Mouse (Mus musculus) cerebellum, postnatal 4 days (tissue): ENCODE data around the gene Edem1.

Experiments
- DNase-seq, 2 experiments: peaks; one replicate each; pipeline ENCODE4 v3.0.0; 2022; ENCODE audit warnings: low spot score in 2 of 2, mixed read lengths in 1 of 2

Gene Edem1

GRCm38 (mm10) chr6:108828234-108828868, at the start of gene Edem1:
Edem1 (plus strand) TSS chr6:108828641.
- peak; percentile 82 to 92 for DNase-seq

- no peak for DNase-seq
Observed at GRCm38 (mm10) chr6:108781865-108782264, 46.6 kb upstream of the Edem1 start.

DNA sequence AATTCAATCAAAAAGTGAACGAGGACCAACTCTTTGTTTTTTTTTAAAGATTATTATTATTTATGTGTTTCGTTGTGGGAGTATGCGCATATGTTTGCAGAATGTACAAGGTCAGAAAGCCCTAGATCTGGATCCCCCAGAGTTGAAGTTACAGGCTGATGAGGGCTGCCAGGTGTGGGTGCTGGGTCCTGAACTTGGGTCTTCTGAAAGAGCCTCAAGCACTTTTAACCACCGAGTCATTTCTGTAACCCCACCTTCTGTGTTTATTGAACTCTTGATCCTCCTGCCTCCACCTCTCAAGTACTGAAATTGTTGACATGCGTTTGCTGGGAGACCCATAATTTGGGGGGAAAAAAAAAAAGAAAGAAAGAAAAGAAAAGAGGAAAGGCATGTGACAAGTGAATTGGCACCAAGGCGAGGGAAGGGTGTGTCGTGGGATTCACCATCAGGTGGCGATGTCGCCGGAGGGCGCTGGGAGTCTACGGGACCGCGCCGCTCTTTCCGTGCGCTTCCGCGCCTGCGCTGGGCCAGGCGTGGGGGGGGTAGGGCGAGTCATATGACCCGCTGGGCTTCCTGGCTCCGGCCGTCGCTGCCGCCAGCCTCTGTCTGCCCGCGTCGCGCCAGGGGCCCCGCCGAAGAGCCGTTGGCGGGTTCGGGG, 45.8 kb upstream of the Edem1 start, which contains the start of gene Arl8b:
Gene Arl8b, plus strand, starts transcription at position 574 of the 658 bp plus-strand sequence.
- DNase-seq, result peak; percentile 95 to 97

DNA sequence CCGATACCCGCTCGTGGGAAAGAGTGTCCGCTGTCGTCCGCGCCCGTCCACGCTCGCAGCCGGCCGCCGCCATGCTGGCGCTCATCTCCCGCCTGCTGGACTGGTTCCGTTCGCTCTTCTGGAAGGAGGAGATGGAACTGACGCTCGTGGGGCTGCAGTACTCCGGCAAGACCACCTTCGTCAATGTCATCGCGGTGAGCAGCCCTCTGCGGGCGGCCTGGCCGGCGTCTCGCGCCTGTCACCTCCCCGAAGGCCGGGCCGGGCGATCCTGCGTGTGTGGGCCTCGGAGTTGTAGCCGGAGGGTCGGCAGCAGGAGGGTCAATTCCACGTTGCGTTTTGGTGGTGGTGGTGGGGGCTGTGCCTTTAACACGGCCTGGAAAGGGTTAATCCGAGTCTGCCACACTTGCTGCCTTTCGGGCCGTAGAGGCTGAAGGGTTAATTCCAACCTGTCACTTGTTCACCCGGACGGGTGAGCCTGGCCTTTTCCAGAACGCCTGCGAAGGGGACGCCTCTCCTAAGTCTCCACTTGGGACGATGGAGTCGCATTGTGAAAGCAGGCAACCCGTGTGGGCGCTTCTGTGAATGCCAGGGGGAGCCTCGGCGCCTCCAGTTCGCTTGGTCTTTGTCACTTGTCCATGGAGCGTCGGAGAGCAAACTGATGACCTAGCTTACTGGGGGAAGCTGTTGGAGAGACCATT, 45.1 kb upstream of the Edem1 start:
- peak in 1 of 2 experiments; percentile 26 for DNase-seq

DNA sequence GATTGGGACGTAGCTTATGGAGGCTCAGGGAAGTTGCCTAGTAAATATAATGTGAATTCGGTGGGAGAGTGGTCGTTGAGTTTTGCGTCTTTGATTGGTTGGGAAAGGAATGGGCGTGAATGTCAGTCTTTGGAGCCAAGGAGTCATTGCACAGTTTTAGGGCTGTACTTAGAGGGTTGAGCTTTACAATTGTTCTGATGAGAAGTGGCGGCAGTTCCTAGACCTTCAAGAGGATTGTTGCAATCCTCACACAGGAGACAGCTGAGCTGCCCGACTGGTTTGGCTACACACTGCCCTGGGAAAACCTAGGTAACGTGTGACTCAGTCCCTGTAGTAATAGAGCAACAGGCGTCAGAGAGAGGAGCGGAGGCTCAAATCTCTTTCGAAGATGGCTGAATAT, 44.4 kb upstream of the Edem1 start:
- DNase-seq, result no peak

DNA sequence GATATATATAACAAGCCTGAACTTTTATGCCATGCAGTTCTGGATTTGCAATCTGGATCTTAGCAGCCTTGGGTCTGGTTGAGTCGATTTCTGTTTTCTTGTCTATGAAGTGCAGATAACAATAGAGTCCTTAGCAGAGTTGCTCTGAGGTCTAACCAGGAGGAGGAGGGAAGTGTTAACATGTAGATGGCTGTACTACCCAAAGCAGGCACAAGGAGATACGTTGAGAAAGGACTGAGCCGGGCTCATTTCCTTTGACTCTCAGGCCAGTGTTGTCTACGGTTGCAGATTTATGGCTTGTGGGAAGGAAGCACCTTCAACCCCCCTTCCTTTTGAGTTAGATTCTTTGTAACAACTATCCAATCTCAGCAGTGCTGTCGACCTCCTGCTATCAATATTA, 43.6 kb upstream of the Edem1 start:
- no peak for DNase-seq

GRCm38 (mm10) chr6:108785551-108785950, 42.9 kb upstream of the Edem1 start:
- no peak for DNase-seq

DNA sequence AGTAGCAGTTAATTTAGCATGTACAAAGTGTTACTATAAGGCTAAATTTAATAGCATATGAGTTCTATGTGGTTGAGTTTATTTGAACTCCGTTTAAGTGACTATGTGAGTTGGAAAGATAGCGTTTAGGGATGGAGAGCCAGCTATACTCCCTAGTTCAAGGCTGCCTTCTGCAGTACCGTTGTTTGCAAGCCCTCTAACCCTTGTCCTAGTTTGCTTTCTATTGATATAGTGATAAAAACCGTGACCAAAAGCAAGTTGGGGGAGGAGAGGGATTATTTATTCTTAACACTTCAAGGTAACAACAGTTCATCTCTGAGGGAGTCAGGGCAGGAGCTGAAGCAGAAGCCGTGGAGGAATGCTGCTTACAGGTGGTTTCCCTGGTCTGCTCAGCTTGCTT, 36.9 kb upstream of the Edem1 start:
- DNase-seq, result no peak

- DNase-seq, result no peak
Observed at GRCm38 (mm10) chr6:108795912-108796311, 32.5 kb upstream of the Edem1 start.

DNA sequence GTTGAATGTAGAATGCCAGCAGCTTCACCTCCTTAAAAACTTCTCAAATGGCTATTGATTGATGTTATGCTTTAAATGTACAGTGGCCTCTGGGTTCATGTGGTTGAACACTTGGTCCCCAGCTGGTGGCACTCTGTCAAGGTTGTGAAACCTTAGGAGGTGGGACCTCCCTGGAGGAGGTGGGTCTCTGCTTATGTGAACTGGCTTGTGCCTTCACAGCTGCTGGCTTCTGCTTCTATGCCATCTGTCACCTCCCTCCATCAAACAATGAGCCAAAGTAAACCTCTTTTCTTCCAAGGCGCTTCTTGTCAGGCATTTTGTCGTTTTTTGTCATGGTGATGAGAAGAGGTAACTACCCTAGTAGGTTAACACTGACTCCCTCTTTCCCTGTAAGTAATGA, 31.7 kb upstream of the Edem1 start:
- peak in 1 of 2 experiments; percentile 14 for DNase-seq

DNA sequence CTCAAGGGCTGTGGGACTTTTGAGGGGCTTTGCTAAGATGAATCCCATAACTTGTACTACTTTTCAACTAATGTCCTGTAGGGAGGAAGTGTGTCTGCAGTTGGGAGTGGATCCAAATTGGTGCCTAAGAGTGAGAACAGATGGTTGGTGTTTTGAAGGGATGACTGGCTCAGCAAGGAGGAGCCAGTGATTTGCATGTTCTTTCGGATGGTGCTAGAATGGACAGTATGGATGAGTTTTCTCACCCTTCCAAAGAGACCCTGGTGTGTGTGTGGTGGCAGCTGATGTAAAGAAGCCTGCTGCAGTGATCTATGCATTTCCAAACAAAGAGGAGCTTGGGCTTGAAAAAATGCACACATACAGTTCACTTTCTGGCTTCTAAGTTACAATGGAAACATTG, 23.2 kb upstream of the Edem1 start:
- no peak for DNase-seq

GRCm38 (mm10) chr6:108805871-108806270, 22.6 kb upstream of the Edem1 start:
- DNase-seq, result no peak

GRCm38 (mm10) chr6:108807446-108807845, 21.0 kb upstream of the Edem1 start:
- DNase-seq, result no peak

DNA sequence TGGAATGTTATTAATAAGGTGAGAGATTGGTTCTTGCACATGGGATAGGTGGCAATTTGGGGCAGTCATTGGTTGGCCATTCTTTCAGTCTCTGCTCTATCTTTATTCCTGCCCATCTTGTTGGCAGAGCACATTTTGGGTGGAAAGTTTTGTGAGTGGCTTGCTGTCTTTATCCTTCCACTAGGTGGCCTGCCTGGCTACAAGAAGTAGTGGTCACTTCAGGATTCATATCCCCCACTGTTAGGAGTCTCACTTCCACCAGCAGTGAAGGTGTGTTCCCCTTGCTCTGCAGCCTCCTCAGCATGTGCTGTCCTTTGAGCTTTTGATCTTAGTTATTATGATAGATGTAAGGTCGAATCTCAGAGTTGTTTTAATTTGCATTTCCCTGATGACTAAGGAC, 19.7 kb upstream of the Edem1 start:
- no peak for DNase-seq

DNA sequence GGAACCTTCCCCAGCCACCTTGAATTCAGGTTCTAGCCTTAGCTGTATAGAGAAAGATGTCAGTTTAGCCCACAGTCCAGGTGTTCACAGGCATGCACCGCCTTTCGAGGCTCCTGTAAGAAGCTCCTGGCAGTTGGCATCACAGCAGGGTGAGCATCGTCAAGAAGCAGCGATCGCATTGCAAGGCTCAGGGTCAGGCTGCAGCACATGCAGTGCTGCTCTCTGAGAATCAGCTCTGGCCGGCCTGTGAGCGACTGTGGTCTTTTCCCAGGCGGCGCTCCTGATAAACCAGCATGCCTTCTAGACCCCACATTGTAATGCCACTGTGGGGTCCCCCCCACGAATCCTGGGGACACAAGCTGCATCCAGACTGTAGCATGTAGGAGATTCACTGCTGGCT, 18.2 kb upstream of the Edem1 start:
- no peak for DNase-seq

DNA sequence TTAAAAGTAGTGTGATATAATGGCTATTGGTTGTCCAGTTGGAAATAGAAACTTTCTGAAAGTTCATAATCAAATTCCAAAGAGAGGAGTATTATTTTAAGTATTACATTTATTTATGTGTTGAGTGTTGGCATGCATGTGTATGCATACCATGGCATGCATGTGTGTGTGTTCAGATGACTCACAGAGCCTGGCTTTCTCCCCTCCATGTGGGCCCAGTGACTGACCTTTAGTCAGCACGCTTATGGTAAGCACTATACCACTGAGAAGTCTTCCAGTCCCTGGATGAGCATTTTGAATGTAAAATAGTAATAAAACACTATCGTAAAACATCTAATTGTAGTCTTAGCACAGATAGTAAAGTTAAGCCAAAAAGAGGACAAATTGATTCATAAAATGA, 16.3 kb upstream of the Edem1 start:
- DNase-seq, result no peak

DNA sequence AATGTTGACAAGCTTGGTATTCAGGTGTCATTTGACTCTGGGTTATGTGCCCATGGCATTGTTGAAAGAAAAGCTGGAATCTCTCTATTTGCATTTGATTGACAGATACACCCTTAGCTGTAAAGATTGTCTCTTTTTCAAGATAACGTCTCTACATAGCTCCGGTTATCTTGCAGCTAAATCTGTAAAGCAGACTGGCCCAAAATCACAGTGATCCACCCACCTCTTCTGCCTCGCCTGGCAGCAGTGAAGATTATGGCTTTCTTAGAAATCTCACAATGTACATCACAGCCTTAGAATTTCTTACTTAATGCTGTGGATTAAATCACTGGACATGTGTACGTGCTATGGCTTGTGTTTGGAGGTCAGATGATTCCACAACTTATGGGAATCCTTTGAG, 10.9 kb upstream of the Edem1 start:
- DNase-seq, result no peak

- no peak for DNase-seq
Observed at GRCm38 (mm10) chr6:108824816-108825545, 3.5 kb upstream of the Edem1 start.

- no peak for DNase-seq
Observed at GRCm38 (mm10) chr6:108826070-108826469, 2.4 kb upstream of the Edem1 start.

DNA sequence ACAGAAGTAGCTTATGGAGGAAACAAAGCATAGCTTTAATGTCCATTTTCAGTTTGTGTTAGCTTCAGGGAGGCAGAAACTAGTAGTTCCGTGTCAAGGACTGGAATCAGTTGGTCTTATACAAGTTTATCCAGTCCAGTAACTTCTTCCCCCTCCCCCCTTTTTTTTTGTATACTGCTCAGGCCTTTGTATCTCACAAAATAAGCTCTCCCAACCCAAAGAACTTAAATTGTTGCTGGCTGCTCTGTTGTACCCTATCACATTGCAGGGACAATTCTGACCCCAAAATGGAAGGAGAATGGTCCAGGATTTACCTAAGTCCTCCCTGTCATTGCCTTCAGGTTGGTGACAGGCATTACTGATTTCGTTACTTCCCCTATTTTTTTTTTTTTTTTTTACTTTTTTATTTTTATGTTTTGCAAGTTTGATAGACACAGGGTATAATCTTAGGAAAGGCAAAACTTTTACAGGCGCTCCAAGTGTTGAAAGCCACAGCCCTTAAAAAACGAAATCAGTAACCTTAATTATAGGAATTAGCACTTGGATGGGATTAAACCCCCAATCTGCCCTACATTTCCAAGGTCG, 1.0 kb upstream of the Edem1 start:
- no peak for DNase-seq

GRCm38 (mm10) chr6:108828872-108829271, 431 bp downstream of the Edem1 start:
- peak in 1 of 2 experiments; percentile 28 for DNase-seq
